Mouse (Mus musculus): ENCODE measurements around the gene Frat2.

The Frat2 gene

GRCm38 (mm10) chr19:41844345-41844744 lies 3.6 kb downstream of the Frat2 start:
- no peak for DNase-seq (ENCODE audit: low spot score)

GRCm38 (mm10) chr19:41842706-41843105 lies 5.2 kb downstream of the Frat2 start:
- no peak for DNase-seq (ENCODE audit: low spot score)

GRCm38 (mm10) chr19:41842196-41842595 lies 5.7 kb downstream of the Frat2 start:
- DNase-seq (ENCODE audit: low spot score) = no peak

- DNase-seq (ENCODE audit: low spot score) = no peak
Measured at GRCm38 (mm10) chr19:41841105-41841750, 6.7 kb downstream of the Frat2 start.

- no peak for DNase-seq (ENCODE audit: low spot score)
Measured at GRCm38 (mm10) chr19:41839685-41840084, 8.2 kb downstream of the Frat2 start.

GRCm38 (mm10) chr19:41838808-41839207 lies 9.1 kb downstream of the Frat2 start:
- DNase-seq (ENCODE audit: low spot score) = no peak

GRCm38 (mm10) chr19:41837917-41838261 lies 10.0 kb downstream of the Frat2 start:
- no peak for DNase-seq (ENCODE audit: low spot score)

GRCm38 (mm10) chr19:41837194-41837916 lies 10.6 kb downstream of the Frat2 start:
- no peak for DNase-seq (ENCODE audit: low spot score)

GRCm38 (mm10) chr19:41836719-41837118 lies 11.2 kb downstream of the Frat2 start:
- no peak for DNase-seq (ENCODE audit: low spot score)

- peak; percentile 31 for DNase-seq (ENCODE audit: low spot score)
Measured at GRCm38 (mm10) chr19:41835816-41836215, 12.1 kb downstream of the Frat2 start.

GRCm38 (mm10) chr19:41835407-41835806 lies 12.5 kb downstream of the Frat2 start:
- DNase-seq (ENCODE audit: low spot score) = no peak

GRCm38 (mm10) chr19:41832501-41833201 lies 15.3 kb downstream of the Frat2 start:
- DNase-seq (ENCODE audit: low spot score) = no peak

GRCm38 (mm10) chr19:41831718-41832391 lies 16.1 kb downstream of the Frat2 start:
- no peak for DNase-seq (ENCODE audit: low spot score)

GRCm38 (mm10) chr19:41831101-41831570 lies 16.8 kb downstream of the Frat2 start:
- no peak for DNase-seq (ENCODE audit: low spot score)

GRCm38 (mm10) chr19:41830106-41831031 lies 17.6 kb downstream of the Frat2 start:
- DNase-seq (ENCODE audit: low spot score) = no peak

- DNase-seq (ENCODE audit: low spot score) = peak; percentile 74
Measured at GRCm38 (mm10) chr19:41829381-41830105, 18.4 kb downstream of the Frat2 start, which contains the start of gene Frat1. Frat1 (plus strand) TSS chr19:41829970.

GRCm38 (mm10) chr19:41828941-41829340 lies 19.0 kb downstream of the Frat2 start:
- DNase-seq (ENCODE audit: low spot score) = no peak

GRCm38 (mm10) chr19:41826529-41826928 lies 21.4 kb downstream of the Frat2 start:
- no peak for DNase-seq (ENCODE audit: low spot score)

GRCm38 (mm10) chr19:41824950-41825349 lies 23.0 kb downstream of the Frat2 start:
- no peak for DNase-seq (ENCODE audit: low spot score)

- no peak for DNase-seq (ENCODE audit: low spot score)
Measured at GRCm38 (mm10) chr19:41822589-41822988, 25.3 kb downstream of the Frat2 start.

- no peak for DNase-seq (ENCODE audit: low spot score)
Measured at GRCm38 (mm10) chr19:41821436-41821835, 26.5 kb downstream of the Frat2 start.
